Mouse (Mus musculus): Measurements from ENCODE around the gene Optn.

Gene Optn

GRCm38 (mm10) chr2:4986798-4987197, 77.1 kb downstream of the Optn start:
- ATAC-seq (ENCODE audit: low TSS enrichment): no peak

- no peak for ATAC-seq (ENCODE audit: low TSS enrichment)
These were observed 78.9 kb downstream of the Optn start for GRCm38 (mm10) chr2:4985000-4985399.

- no peak for ATAC-seq (ENCODE audit: low TSS enrichment)
These were observed 79.9 kb downstream of the Optn start for GRCm38 (mm10) chr2:4983987-4984386.

GRCm38 (mm10) chr2:4978091-4978490, 85.8 kb downstream of the Optn start:
- ATAC-seq (ENCODE audit: low TSS enrichment): no peak

GRCm38 (mm10) chr2:4975807-4976206, 88.0 kb downstream of the Optn start, which contains the start of gene Ucma:
TSS of gene Ucma (plus strand) at chr2:4976122.
- ATAC-seq (ENCODE audit: low TSS enrichment): peak; percentile 81
